9 mouse cellular contexts compared by ENCODE assay signal in the genomic region with DNA sequence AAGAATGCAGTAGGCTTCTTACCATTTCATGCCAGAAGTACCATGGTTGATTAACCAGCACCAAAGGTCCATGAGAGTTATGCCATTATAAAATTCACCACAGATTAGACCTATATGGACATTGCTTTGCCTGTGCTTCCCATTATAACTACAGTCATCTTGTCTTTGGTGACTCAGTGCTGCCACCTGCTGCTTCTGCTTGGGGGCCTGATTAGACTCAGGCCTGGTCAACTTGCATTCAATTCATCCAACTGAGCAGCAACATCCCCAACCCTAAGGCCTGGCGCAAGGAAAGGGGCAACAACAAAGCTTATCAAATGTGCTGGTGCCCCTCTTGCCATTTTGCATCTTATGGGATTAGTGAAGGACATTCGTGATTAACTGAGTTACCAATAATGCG. TPM values are rescaled to one million over a fixed set of nuclear protein-coding genes. Genes with fewer than 3 reads are reported as not detected.
DNase-seq lines count a peak whose midpoint lies in the region; ATAC-seq and TF ChIP-seq lines count a peak whose summit lies in the region.
"Had no signal": no experiment of that assay in that cellular context is flagged by ENCODE, and none has a peak within 500 bp of the region (broad histone marks: within the 10 kb centered on the region; RNA-seq: fewer than 3 reads in every experiment).

No protein-coding gene starts in this region.

- peak; percentile 59 for TF ChIP-seq CTCF in C2C12 (IDR thresholded peaks at IDR 0.05; ENCODE audit: control insufficient read depth, insufficient read depth, insufficient read length)
- peak; percentile 86 for TF ChIP-seq CTCF in lung, embryonic 14.5 days (IDR thresholded peaks at IDR 0.05; ENCODE audit: low read depth)

- no peak overlapping the region for H3ac ChIP-seq in C2C12 (ENCODE audit: control insufficient read depth, insufficient read length, low read depth)

- H3K27ac ChIP-seq in lung, embryonic 14.5 days (ENCODE audit: low read depth) = no peak overlapping the region
- H3K27ac ChIP-seq: liver, embryonic 15.5 days had no signal

- no peaks in the 10 kb centered on the region for H3K4me1 ChIP-seq in lung, embryonic 14.5 days (ENCODE audit: insufficient read depth)

- no peak for ATAC-seq in lung, embryonic 14.5 days (ENCODE audit: insufficient read depth)
- no peak; the same call in 1 of the 2 replicates for ATAC-seq in erythroid progenitor cell, adult 5-6 weeks (replicated peaks; ENCODE audit: low FRiP score, poor library complexity, severe bottlenecking)

- H3K9me3 ChIP-seq in lung, embryonic 14.5 days (ENCODE audit: low read depth, low read length) = no peaks in the 10 kb centered on the region
- H3K9me3 ChIP-seq: liver, embryonic 15.5 days had no signal

- H3K4me2 ChIP-seq in lung, embryonic 14.5 days = no peak overlapping the region
- H3K4me2 ChIP-seq: liver, embryonic 15.5 days had no signal

- peaks cover 18% of the 10 kb centered on the region for H3K79me2 ChIP-seq in C2C12 (ENCODE audit: control insufficient read depth, insufficient read depth)

- peaks cover 14% of the 10 kb centered on the region for H3K36me3 ChIP-seq in C2C12 (ENCODE audit: control insufficient read depth, insufficient read depth)
- H3K36me3 ChIP-seq in lung, embryonic 14.5 days (ENCODE audit: insufficient read depth) = peaks cover 19% of the 10 kb centered on the region; the same call in 1 of the 2 replicates

- 90% methylated on average over 3 of the region's 3 CpGs for WGBS in lung, embryonic 14.5 days

- H3K9ac ChIP-seq in lung, embryonic 14.5 days = no peak overlapping the region
- H3K9ac ChIP-seq: liver, embryonic 15.5 days had no signal

- peaks cover 2% of the 10 kb centered on the region for H3K79me3 ChIP-seq in C2C12 (ENCODE audit: low read depth)

- H3K27me3 ChIP-seq in C2C12 (ENCODE audit: control insufficient read depth, insufficient read depth, insufficient read length) = no peaks in the 10 kb centered on the region
- H3K27me3 ChIP-seq in lung, embryonic 14.5 days (ENCODE audit: insufficient read depth, low read length) = no peaks in the 10 kb centered on the region
- H3K27me3 ChIP-seq: liver, embryonic 15.5 days had no signal

- peak; percentile 84 for DNase-seq in MN1 (ENCODE audit: low spot score)
- DNase-seq in cerebellum, adult 8-10 months = peak; percentile 79
- peak; percentile 83 for DNase-seq in gastrocnemius, postnatal 10 days
- DNase-seq in kidney, postnatal 36 days = peak; percentile 85 to 94
- peak; percentile 83 for DNase-seq in lung, embryonic 14.5 days
- DNase-seq in right cerebral cortex, postnatal 36 days (ENCODE audit: low spot score in 2 of 2) = peak; percentile 66 to 71

- H3K4me3 ChIP-seq in C2C12 (ENCODE audit: insufficient read depth, poor library complexity, severe bottlenecking) = no peak overlapping the region
- no peak overlapping the region for H3K4me3 ChIP-seq in lung, embryonic 14.5 days (ENCODE audit: low read depth, low read length)
- H3K4me3 ChIP-seq: liver, embryonic 15.5 days had no signal

TF ChIP-seq in C2C12, 6 proteins besides CTCF, POLR2A, EP300 and RAD21:
- TF ChIP-seq MYOG (IDR thresholded peaks at IDR 0.05; ENCODE audit: control insufficient read depth, extremely low read depth, insufficient read length) = no peak
- TF ChIP-seq USF1 (IDR thresholded peaks at IDR 0.05; ENCODE audit: low read depth) = no peak
- TF ChIP-seq MAX (IDR thresholded peaks at IDR 0.05) = no peak
- TF ChIP-seq CEBPB (IDR thresholded peaks at IDR 0.05; ENCODE audit: low read depth) = no peak
- no peak for TF ChIP-seq FOSL1 (IDR thresholded peaks at IDR 0.05; ENCODE audit: insufficient read depth, low read length, poor library complexity, severe bottlenecking)
- no peak for TF ChIP-seq MYOD1 (IDR thresholded peaks at IDR 0.05; ENCODE audit: control insufficient read depth, insufficient read length, low read depth)

RNA-seq across cellular contexts. Expression of a gene that starts 19.3 kb away (rescaled TPM):
- 4.7 TPM for polyA plus RNA-seq in C2C12 (2012; fragmentation: generic; extraction: Trizol)
- 10 to 100 TPM in 1 of 2 experiments, 1 to 10 TPM in 1; 7.7 to 11.6 TPM for total RNA-seq in gastrocnemius, postnatal 10 days (2021)
- polyA plus RNA-seq in lung, embryonic 14.5 days (2014; fragmentation: Nextera tagmentation; extraction: Ambion mirVana) = 22.0 and 22.5 TPM in 2 replicates
- total RNA-seq in erythroid progenitor cell, adult 5-6 weeks (2015; ENCODE audit: low replicate concordance) = 3.6 and 11.3 TPM in 2 replicates
- total RNA-seq in erythroid progenitor cell, adult 5-6 weeks (2017; ENCODE audit: low replicate concordance) = 2.1 TPM in 1 of 2 replicates, not detected in the other

RNA-seq across cellular contexts. Expression of a gene that starts 28.3 kb away (rescaled TPM):
- polyA plus RNA-seq in C2C12 (2012; fragmentation: generic; extraction: Trizol) = 1.5 TPM
- total RNA-seq in gastrocnemius, postnatal 10 days (2021) = not detected
- not detected in 2 replicates for polyA plus RNA-seq in lung, embryonic 14.5 days (2014; fragmentation: Nextera tagmentation; extraction: Ambion mirVana)
- not detected in 2 replicates for total RNA-seq in erythroid progenitor cell, adult 5-6 weeks (2015; ENCODE audit: low replicate concordance)
- total RNA-seq in erythroid progenitor cell, adult 5-6 weeks (2017; ENCODE audit: low replicate concordance) = not detected in 2 replicates

RNA-seq across cellular contexts. Expression of a gene that starts 32.3 kb away (rescaled TPM):
- 0.06 TPM for polyA plus RNA-seq in C2C12 (2012; fragmentation: generic; extraction: Trizol)
- 1 to 10 TPM; 7.9 to 8.2 TPM for total RNA-seq in gastrocnemius, postnatal 10 days (2021)
- polyA plus RNA-seq in lung, embryonic 14.5 days (2014; fragmentation: Nextera tagmentation; extraction: Ambion mirVana) = 0.30 TPM in 2 replicates
- total RNA-seq in erythroid progenitor cell, adult 5-6 weeks (2015; ENCODE audit: low replicate concordance) = not detected in 2 replicates
- total RNA-seq in erythroid progenitor cell, adult 5-6 weeks (2017; ENCODE audit: low replicate concordance) = 0.15 TPM in 1 of 2 replicates, not detected in the other

Comparison
In these comparisons a context has a peak if more than half of its experiments do, and no peak if none do; other contexts are left out.
1. RNA of a gene that starts 32.3 kb away (total RNA-seq): 7.9 to 8.2 TPM in gastrocnemius, postnatal 10 days; 0.15 TPM in erythroid progenitor cell, adult 5-6 weeks; every median in the first group is over 4 times any median in the second.
2. Peak in every context shown above with its lines, with median percentiles within 50 percentile points of each other: DNase-seq.